Mouse (Mus musculus) heart, embryonic 11.5 days (tissue): ENCODE results near the gene Mif4gd. TPM values are rescaled to one million over a fixed set of nuclear protein-coding genes. Genes with fewer than 3 reads are reported as not detected.

Experiments
- ATAC-seq: fragments of 200-750 bp; cut with Nextera tagmentation; replicated peaks from 2 replicates; pipeline ENCODE4 v1.8.0; 2017; ENCODE audit warnings: moderate library complexity; ENCODE audit not compliant: insufficient number of reproducible peaks, low FRiP score, low TSS enrichment
- H3K27ac ChIP-seq: fragments of 300-500 bp; sonication (generic); 2 replicates; pipeline ENCODE4 v1.5.1; 2014; ENCODE audit warnings: mild to moderate bottlenecking, low read depth, low read length
- H3K27me3 ChIP-seq: fragments of 300-500 bp; sonication (generic); 2 replicates; pipeline ENCODE4 v1.6.1; 2014; ENCODE audit warnings: mild to moderate bottlenecking, low read length, mixed read lengths; ENCODE audit not compliant: control insufficient read depth, insufficient read depth
- H3K36me3 ChIP-seq: fragments of 300-500 bp; sonication (generic); 2 replicates; pipeline ENCODE4 v1.6.1; 2014; ENCODE audit warnings: mild to moderate bottlenecking, low read length, moderate library complexity, mixed read lengths; ENCODE audit not compliant: control insufficient read depth, insufficient read depth
- H3K4me1 ChIP-seq: fragments of 300-500 bp; sonication (generic); 2 replicates; pipeline ENCODE4 v1.6.1; 2014; ENCODE audit warnings: low read length; ENCODE audit not compliant: control insufficient read depth, insufficient read depth
- H3K4me2 ChIP-seq: fragments of 300-500 bp; sonication (generic); 2 replicates; pipeline ENCODE4 v1.6.1; 2014; ENCODE audit warnings: mild to moderate bottlenecking, moderate library complexity
- H3K4me3 ChIP-seq: fragments of 300-500 bp; sonication (generic); 2 replicates; pipeline ENCODE4 v1.5.1; 2014; ENCODE audit warnings: low read depth, low read length
- H3K9ac ChIP-seq: fragments of 300-500 bp; sonication (generic); 2 replicates; pipeline ENCODE4 v1.6.1; 2014; ENCODE audit warnings: mild to moderate bottlenecking, low read depth, low read length, moderate library complexity
- H3K9me3 ChIP-seq: fragments of 300-500 bp; sonication (generic); replicated peaks from 2 replicates; pipeline ENCODE4 v1.6.1; 2016; ENCODE audit warnings: low read length; ENCODE audit not compliant: control insufficient read depth
- WGBS: fragments of 180-500 bp; shearing (Covaris S2); extraction: QIAGEN DNeasy Blood & Tissue Kit; methylation state at CpG from one replicate; pipeline ENCODE4 v1.1.7; 2014; ENCODE audit not compliant: insufficient replicate concordance; 5-methylcytosine and 5-hydroxymethylcytosine counted together
- polyA plus RNA-seq: library from polyadenylated mRNA; unstranded; fragments of >200 nt; fragmentation: Nextera tagmentation; extraction: Ambion mirVana; gene quantifications from 2 replicates; pipeline ENCODE4 v1.2.1, GENCODE M21; 2014

Mif4gd gene
- polyA plus RNA-seq, 1 experiment from 2014 or later = 22.7 TPM

DNA sequence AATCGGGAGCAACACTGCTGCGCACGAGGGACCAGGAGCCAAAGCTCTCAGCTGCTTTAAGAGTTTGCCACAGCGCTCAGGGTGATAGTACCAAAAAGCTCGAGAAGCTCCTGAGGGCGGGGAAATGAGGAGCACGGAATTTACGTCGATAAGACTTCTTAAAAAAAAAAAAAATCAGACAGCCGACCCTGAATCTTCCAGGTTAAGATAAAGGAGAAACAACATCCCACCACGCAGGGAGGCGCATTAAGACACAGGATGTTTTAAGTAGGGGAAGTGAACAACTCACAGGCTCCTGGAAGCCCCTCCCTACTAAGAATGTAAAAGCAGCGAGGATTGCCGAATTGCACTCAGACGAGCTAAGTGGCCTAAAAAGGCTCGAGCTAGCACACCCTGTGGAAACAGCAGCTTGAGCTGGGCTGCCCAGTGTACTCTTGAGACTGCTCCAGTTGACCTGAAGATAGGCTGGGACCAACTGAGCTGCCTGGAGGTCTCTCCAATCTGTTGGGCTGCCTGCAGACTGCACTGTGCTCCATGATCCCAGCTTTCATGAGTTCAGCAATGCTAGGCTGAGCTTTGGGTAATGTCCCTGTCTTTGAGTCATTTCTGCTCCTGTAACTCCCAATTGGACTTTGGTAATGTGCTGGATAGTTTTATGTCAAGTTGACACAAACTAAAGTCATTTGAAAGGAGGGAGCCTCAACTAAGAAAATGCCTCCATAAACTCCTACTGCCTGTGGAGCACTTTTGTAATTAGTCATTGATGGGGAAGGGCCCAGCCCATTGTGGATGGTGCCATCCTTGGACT, 573 bp upstream of the Mif4gd start:
- Histone ChIP-seq H3K36me3 (peaks cover 14% of the 10 kb centered on the region; the same call in 1 of the 2 replicates), H3K4me3 (peak overlapping the region; percentile 68), H3K4me1 (peaks cover 18% of the 10 kb centered on the region), H3K27ac (peak overlapping the region; percentile 88), H3K9ac (peak overlapping the region; percentile 81), H3K9me3 (no peaks in the 10 kb centered on the region), H3K27me3 (no peaks in the 10 kb centered on the region), H3K4me2 (peak overlapping the region; percentile 99)
- no peak for ATAC-seq
- 0% methylated on average over 16 of the region's 16 CpGs for WGBS

DNA sequence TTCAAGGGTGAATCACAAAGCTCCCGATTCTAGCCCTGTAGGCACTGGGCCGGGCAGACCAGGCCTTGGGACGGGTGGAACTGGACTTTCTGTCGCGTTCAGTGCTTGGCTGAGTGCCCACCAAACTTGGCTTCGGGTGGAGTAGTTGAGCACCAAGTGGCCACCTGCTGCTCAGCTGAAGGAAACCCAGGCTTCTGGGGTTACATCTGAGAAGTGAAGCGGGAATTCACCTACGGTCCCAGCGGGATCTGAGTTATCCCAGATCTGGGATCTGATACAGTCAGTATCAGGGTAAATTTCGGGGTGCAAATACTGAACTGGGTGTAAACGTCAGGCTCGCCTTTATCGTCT, 735 bp downstream of the Mif4gd start:
- H3K4me1 ChIP-seq = peaks cover 18% of the 10 kb centered on the region
- peak overlapping the region; percentile 88 for H3K27ac ChIP-seq
- H3K4me3 ChIP-seq = peak overlapping the region; percentile 68
- no peak for ATAC-seq
- peak overlapping the region; percentile 81 for H3K9ac ChIP-seq
- under 1% methylated on average over 13 of the region's 13 CpGs for WGBS
- H3K36me3 ChIP-seq = peaks cover 21% of the 10 kb centered on the region
- no peaks in the 10 kb centered on the region for H3K9me3 ChIP-seq
- no peaks in the 10 kb centered on the region for H3K27me3 ChIP-seq
- H3K4me2 ChIP-seq = peak overlapping the region; percentile 99

DNA sequence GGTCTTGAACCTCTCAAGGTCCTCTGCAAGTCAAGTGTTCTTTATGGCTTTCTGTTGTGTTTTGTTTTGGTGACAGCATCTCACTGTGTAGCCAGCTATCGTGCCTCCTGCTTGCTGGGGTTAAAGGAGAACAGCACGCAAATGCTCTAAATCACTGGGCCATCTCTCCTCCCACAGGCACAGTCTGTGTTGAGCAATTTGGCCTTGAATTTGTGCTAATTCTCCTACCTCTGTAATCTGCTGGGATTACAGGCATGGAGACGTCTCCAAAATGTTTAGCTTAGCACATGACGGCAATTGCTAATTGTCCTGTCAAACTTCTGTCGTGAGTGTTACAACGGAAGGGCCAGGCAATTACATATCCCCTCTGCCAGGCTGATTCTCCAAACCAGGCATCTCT, 1.6 kb downstream of the Mif4gd start:
- no peak overlapping the region for H3K27ac ChIP-seq
- H3K9ac ChIP-seq = 0 out of 2 replicates have a peak overlapping the region, but pooled peaks have one; percentile 81
- H3K9me3 ChIP-seq = no peaks in the 10 kb centered on the region
- WGBS = 73% methylated on average over 6 of the region's 6 CpGs
- no peaks in the 10 kb centered on the region for H3K27me3 ChIP-seq
- ATAC-seq = no peak
- H3K4me3 ChIP-seq = no peak overlapping the region
- H3K36me3 ChIP-seq = peaks cover 30% of the 10 kb centered on the region
- H3K4me2 ChIP-seq = no peak overlapping the region
- H3K4me1 ChIP-seq = peaks cover 18% of the 10 kb centered on the region

DNA sequence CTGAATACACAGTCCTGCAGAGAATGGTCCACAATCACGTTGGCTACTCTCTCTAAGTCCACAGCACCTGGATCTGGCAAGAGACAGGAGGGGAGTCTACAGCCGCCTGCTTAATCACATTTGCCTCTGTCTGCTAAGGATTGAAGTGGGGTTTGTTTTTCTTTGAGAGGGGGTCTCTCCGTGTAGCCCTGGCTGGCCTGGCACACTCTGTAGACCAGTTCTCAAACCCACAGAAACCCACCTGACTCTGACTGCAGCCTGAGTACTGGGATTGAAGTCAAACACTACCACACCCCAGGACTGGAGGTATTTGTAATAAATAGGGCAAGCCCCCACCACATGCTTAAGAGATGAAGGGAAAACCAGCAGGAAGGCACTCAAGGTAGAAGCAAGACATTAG, 3.2 kb downstream of the Mif4gd start:
- Histone ChIP-seq H3K27me3 (no peaks in the 10 kb centered on the region), H3K36me3 (peaks cover 31% of the 10 kb centered on the region), H3K4me2 (no peak overlapping the region), H3K9me3 (no peaks in the 10 kb centered on the region), H3K27ac (no peak overlapping the region), H3K4me1 (peaks cover 23% of the 10 kb centered on the region), H3K9ac (no peak overlapping the region), H3K4me3 (no peak overlapping the region)
- no peak for ATAC-seq
- WGBS = 58% methylated on average over 3 of the region's 3 CpGs

DNA sequence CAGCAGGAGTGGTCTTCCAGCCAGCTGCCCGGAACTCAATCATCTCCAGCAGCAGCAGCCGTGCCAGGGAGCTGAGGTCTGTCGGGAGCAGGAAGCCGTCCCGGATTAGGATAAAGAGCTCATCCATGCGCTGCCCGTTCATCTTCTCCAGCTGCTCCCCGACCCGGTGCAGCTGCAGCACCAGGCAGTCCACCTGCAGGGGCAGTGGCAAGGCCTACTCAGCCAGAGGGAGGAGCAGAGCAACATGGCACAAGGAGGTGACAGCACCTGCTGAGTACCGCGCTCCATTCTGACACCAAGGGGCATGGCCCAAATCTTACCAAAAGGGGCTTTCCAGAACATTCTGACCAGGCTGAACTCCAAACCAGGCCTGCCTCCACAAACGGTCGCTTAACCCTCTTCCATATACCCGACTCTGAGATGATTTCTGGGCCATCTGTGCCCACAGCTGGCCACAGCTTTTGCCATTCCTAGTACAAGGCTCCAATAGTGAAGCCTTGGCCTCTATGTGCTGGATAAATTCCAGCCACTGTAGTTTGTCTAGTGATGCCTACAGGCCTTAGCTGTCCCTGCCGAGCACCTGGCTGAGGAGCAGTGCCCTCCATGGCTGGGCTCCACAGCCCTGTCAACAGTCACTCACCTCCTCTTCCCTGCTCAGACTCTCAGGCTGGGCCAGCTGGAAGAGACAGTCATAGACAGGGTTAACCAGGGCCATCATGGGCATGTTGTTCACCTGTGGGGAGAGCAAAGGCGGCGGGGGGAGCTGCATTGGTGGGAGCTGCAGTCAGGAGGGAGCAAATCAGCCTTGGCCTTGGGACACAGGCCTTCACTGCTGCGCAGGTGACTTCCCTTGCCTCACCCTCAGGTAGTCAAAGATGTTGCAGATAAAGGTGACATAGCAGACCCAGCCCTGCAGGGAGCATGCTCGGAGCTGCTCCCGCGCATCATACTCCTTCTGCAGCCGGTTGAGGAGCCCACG, 4.1 kb downstream of the Mif4gd start:
- no peak for ATAC-seq
- no peak overlapping the region for H3K4me2 ChIP-seq
- H3K9me3 ChIP-seq = no peaks in the 10 kb centered on the region
- H3K27me3 ChIP-seq = no peaks in the 10 kb centered on the region
- 77% methylated on average over 23 of the region's 23 CpGs for WGBS
- H3K4me3 ChIP-seq = no peak overlapping the region
- peaks cover 19% of the 10 kb centered on the region for H3K4me1 ChIP-seq
- H3K9ac ChIP-seq = no peak overlapping the region
- H3K27ac ChIP-seq = no peak overlapping the region
- H3K36me3 ChIP-seq = peaks cover 31% of the 10 kb centered on the region

GRCm38 (mm10) chr11:115606733-115607132, 6.0 kb downstream of the Mif4gd start:
- Histone ChIP-seq H3K27ac (no peak overlapping the region), H3K4me2 (no peak overlapping the region), H3K9ac (no peak overlapping the region), H3K4me3 (no peak overlapping the region), H3K27me3 (no peaks in the 10 kb centered on the region), H3K36me3 (peaks cover 31% of the 10 kb centered on the region), H3K9me3 (no peaks in the 10 kb centered on the region), H3K4me1 (peaks cover 24% of the 10 kb centered on the region)
- ATAC-seq = no peak
- WGBS = 91% methylated on average over 18 of the region's 18 CpGs

GRCm38 (mm10) chr11:115604304-115604696, 8.5 kb downstream of the Mif4gd start:
- Histone ChIP-seq H3K4me1 (peaks cover 32% of the 10 kb centered on the region), H3K4me2 (peak overlapping the region; percentile 84), H3K4me3 (peak overlapping the region; percentile 91), H3K27ac (peak overlapping the region; percentile 88), H3K9me3 (no peaks in the 10 kb centered on the region), H3K27me3 (no peaks in the 10 kb centered on the region), H3K9ac (peak overlapping the region; percentile 89), H3K36me3 (peaks cover 33% of the 10 kb centered on the region)
- no peak for ATAC-seq
- under 1% methylated on average over 26 of the region's 26 CpGs for WGBS

DNA sequence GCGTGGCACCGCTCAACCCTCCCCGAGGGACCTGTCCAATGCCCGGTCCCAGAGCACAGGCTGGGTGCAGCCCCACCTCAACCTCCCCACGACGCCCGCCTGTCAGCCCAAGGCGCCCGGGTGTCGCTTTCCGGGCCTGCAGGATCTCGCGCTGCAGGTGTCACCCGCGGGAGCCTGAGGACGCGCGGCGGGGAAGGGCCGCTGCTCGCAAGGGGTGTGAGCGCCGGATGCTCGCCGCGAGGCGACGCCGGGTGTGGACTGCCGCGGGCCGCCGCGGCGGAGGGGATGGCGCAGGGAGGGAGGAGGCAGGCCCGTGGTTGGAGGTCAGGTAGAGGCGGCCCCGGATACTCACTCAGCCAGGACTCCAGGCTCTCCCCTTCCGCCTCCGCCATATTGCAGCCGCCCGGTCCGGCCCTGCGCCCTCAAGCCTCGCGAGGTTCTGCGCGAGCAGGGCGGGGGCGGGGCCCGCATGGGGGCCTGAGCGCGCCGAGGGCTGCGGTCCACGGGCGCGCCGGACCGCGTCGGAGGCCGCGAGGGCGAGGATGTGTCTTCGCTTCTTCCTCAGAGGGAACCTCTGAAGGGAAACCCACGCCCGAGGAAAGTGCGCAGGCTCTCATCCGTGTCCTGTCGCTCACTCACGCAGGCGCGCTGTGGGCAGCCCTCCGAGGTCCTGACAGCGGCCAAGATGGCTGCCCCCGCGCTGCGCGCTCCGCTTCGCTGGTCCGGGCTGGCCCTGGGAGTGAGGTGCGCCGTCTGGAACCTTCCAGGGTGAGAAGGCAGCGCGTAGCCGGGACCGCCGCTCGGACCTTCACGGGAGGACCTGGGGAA, 9.1 kb downstream of the Mif4gd start, which contains the start of the genes Mrps7 and Gga3:
Gene Mrps7 (plus strand): TSS at position 450 of the 828 bp plus-strand sequence.
Gene Gga3 (minus strand): TSS at position 576 of the 828 bp plus-strand sequence.
- Histone ChIP-seq H3K27ac (peak within 1 kb of the TSS; percentile 88), H3K4me2 (peak within 1 kb of the TSS; percentile 84), H3K27me3 (no peaks in the 10 kb centered on the region), H3K9me3 (no peaks in the 10 kb centered on the region), H3K36me3 (peaks cover 29% of the 10 kb centered on the region), H3K9ac (peak within 1 kb of the TSS; percentile 89), H3K4me1 (peaks cover 32% of the 10 kb centered on the region), H3K4me3 (peak within 1 kb of the TSS; percentile 91)
- WGBS = under 1% methylated on average over 89 of the region's 93 CpGs
- peak; percentile 90 for ATAC-seq
